Mouse (Mus musculus) T-cell, adult 2 months (primary cell): Measurements from ENCODE around the gene 6430548M08Rik.

Experiments used
- DNase-seq: peaks from one replicate; pipeline ENCODE4 v3.0.0; 2022; ENCODE audit warnings: low spot score

Gene 6430548M08Rik

DNA sequence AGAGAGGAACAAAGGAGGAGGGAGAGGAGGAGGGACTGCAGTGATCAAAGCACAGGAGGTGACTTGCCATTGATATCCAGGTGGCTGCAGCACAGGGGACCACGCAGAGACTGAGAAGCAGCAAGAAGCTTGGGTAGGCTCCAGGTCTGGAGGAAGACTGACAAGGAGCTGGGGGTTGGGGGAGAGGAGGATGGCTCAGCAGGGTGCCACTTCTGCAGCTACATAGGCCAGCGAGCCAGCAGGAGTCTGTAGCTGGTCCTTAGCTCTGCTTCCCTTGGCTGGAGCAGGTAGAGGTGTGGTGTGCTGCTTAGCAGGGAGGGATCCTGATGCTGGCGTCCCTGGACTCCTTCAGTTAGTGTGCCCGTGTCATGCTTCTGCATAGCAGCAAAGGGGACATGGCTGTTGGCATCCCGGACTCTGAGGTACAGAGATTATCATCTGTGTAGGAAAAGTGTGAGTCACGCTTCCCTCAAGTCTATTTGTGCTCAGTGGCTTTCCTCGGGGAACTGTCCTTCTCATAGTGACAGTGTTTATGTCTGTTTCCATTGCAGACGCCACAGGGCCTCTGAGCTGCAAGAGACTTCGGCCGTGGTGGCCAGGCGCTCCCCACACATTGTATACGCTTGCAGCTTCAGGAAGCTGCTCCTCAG is 30.8 kb downstream of the 6430548M08Rik start:
- DNase-seq = no peak

DNA sequence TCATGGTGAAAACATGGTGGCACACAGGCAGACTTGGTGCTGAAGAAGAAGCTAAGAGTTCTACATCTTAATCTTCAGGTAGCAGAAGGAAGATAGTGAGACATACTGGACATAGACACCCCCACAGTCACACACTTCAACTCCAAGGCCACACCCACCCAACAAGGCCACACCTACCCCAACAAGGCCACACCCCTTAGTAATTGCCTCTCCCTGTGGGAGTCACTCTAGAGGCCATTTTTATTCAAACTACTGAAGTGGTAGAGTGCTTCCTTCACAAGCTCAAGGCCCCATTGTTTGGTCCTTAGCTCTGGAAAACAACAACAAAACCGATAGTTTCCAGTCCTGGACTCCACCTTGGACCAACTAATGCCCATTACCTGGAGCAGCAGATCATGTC is 32.1 kb downstream of the 6430548M08Rik start:
- DNase-seq = no peak

DNA sequence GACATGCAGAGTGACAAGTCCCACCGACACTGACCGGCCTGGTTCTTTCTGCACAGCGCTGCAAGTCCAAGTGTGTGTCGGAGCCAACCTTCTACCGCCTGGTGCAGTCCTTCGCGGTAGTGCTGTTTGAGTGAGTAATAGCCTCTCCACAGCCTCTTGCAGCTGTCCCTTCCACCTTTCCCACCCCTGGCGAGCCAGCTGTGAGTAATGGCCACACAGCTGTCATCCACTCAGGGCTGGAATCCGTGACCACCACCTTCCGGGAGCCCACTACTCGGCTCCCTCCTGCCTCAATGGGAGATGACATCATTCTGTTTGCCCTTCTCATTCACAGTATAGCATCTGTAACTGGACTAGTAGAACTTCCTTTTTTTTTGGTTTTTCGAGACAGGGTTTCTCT is 36.1 kb downstream of the 6430548M08Rik start:
- no peak for DNase-seq

DNA sequence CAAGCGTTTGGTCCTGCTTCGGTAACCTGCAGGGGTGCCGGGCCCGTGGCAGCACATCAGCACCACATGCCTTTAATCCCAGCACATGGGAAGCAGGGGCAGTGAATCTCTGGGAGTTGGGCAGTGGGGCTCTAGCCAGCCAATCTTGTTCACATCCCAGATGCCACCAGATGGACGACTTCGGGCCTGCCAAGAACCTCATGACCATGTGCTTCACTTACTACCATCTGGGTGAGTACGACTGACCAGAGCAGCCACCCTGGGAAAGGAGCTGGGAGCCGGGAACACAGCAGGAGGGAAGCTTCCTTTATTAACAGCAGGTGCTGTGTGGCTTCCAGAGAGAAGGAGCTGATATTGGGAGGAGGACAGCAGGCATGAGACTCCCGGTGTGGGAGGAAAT is 37.2 kb downstream of the 6430548M08Rik start:
- DNase-seq = no peak

DNA sequence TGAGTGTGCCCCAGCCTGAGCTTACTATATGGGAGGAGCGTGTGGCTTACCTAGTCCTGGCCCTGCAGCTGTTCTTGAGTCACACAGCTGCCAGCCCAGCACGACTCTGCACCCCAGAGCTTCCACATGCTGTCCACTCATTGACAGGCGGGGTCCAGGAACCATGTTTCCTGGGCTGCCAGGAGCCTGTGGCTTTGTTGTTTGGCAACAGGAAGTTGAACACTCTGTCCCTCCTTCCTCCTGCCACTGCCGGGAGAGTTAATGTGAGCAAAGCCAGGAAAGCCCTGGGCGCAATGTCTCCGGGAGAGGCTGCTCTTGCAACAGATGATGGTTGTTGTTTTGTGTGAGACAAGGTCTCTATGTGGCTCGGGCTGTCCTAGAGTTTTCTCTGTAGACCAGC is 38.7 kb downstream of the 6430548M08Rik start:
- DNase-seq = no peak

DNA sequence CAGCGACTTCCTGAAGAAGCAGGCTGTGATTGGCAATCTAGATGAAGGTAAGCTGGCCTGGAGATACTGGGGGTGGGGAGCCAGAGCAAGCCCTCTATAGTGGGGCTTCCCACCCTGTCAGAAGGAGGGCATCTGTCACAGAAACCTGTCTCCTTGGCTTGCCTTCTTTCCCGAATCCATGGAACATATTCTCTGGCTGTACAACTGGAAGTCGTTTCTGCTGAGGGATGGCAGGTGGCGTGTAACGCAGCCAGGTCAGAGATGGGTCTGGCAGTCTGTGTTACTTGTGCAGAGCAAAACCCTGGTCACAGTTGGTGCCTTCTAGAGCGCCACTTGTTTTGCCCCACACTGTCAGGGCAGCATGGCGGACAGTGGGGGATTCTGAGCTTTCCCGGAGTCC is 46.4 kb downstream of the 6430548M08Rik start:
- no peak for DNase-seq

DNA sequence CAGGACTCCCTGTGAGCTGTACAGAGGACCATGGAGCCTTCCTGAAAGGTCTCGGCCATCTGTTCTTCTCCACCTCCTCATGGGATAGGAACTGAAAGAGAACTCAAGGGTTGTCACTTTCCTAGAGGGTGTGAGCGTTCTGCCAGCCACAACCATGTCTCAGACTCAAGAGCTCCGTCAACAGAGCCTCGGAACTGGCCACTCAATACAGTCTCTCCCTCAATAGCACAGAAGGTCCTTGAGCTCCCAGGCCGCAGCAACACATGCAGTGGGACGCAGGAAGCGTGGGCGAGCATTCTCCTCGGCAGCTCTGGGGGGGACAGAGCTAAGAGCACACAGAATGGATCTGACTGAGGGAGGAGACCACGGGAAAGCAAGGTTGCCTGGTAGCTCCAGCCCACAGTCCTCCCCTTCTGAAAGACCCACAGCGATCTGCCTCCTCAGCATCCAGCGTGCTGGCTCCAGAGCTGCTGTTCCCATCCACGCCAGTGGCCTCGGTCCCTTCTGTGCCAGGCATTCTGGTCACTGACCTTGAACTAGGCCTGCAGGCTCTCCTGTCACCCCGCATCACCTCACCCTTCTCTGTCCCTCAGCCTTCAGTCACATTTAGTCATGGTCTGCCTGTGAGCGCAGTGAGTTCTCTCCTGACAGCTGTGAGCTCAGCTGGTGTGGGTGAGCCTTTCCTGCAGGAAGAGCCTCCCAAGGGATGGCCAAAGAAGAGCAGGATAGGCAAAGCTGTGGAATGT is 47.9 kb downstream of the 6430548M08Rik start:
- DNase-seq = no peak

DNA sequence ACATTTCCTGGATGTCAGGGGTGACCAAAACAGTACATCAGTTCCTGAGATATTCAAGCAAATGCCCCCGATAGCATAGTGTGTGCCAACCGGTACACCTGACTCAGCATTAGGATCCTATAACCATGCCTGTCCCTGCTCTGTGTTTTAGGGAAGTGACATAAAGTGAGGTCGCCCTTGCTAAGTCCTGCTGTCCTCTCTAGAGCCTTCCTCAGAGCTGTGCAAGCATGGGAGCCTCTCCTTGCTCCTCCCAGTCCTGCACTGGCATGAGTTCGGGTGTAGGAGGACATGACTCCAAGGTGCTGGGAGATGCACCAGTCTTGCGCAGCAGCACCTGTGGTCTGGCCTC is 48.4 kb downstream of the 6430548M08Rik start:
- no peak for DNase-seq

DNA sequence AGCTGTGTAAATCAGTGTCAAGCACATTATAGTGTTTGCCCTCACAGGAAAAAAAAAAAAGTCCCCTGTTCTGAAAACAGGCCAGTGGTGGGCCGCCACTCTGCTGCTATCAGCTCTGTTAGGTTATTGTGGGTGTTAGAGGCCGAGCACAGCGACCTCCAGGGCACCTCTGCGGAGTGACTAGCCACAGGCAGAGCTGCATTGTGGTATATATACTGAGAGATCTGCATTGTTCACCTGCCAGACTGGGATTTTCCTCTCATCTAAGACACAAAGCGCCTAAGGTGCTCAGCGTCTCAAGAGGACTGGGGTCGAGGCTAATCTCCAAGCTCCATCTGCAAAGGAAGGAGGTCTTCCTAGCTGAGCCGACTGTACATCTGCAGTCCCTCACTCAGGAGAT is 49.4 kb downstream of the 6430548M08Rik start:
- DNase-seq = no peak

DNA sequence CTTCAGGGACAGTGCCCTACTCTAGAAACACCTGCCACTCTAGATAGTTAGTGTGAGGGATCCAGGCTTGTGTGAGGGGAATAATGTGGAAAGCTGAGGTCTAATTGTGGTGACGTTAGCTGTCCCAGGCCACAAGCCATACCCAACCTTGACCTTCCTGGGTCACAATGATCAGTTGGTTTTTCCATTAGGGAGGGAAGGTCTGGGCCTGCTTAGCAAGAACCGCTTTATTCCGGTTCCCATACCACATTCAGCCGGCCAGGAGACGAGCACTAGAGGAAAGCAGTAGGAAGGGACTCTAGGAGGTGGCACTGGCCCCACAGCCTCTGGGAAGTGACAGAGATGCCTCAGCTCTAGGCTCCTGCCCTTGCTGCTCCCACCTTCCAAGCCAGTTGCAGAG is 50.1 kb downstream of the 6430548M08Rik start:
- no peak for DNase-seq

DNA sequence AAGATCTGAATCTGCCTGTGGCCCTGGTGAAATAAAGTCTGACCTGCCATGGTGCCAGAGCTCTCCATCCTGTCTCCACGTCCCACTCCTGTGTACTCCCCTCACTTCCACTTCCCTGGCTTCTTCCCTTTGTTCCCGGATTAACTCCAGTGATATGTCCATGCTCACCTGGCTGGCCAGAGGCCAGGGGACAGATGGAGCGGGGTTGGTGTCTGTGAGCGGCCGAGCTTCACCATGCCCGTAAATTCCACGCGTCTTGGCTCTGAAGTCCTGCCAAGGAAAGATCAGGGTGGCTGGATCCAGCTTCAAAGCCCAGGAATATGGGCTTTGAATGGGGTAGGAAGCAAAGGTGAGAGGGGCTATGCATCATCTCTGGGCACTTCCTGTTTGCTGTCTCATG is 53.2 kb downstream of the 6430548M08Rik start:
- no peak for DNase-seq

DNA sequence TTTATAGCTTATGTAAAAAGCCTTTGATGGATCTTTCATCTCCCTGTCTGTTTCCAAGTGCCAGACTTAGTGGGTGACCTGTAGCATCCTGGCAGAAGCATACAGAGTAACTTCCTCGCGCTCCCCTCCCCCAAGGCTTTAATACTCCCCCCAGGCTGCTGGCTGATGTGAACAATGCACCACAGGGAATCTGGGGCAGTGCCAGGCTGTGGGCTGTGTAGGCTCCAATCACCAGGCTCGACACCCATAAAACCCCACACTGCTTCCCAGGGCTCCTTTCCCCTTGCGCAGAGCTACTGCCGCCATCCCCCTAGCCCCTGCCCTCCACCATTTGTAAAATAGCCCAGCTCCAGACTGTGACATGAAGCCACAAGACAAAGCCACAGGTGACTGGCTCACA is 53.9 kb downstream of the 6430548M08Rik start:
- DNase-seq = no peak

DNA sequence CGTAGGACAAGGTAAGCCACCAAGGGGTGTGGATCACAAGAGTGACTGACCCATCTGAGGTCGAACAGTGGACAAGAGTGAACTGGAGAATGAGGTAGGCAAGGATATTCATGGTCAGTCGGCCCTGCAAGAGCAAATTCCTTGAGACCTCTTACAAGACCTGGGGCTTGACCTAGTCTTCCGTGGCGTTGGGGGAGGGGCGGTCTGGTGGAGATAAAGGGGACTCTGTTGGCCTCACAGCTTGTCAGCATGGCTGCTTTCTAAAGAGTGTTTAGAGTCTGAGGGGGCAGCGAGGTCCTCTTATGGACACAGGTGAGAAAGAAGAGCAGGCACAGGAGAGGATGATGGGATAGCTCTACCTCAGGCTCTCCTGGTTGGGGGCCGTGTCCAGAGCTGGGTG is 55.2 kb downstream of the 6430548M08Rik start:
- DNase-seq = no peak

DNA sequence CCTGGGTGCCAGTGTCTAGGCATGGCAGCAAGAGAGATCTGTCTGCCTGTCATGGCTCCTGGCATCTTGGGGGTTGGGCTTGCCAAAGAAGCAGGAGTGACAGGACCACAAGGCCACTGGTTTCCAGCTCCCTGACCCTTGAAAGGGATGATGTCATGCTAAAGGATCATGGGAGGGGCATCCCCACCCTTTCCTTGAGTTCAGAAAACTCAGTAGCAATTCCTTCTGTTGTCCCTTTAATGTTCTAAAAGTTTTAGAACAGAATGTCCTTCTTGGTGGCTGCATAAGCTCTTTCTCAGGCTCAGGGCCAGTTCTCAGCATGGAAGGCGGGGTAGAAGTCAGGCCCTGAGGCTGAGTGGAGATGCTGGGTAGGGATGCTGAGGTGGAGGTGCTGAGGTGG is 59.2 kb downstream of the 6430548M08Rik start:
- no peak for DNase-seq

DNA sequence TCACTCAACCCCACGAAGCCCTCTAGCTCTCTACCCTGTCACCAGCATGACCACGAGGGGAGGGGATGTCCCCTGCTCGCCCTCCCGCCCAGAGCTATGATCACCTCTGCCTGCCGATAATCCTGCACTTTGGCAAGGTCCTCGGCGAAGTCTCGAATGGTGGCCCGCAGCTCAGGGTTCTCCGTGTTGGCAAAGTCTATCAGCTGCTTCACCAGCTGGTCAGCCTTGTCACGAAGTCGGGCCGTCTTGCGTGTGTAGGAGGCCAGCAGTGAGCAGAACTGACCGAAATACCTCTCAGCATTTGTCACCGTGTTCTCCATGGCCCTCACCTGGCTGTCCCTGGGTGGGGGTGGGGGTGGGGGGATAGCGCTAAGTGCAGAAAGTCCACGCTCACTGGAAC is 60.7 kb downstream of the 6430548M08Rik start:
- DNase-seq = no peak

DNA sequence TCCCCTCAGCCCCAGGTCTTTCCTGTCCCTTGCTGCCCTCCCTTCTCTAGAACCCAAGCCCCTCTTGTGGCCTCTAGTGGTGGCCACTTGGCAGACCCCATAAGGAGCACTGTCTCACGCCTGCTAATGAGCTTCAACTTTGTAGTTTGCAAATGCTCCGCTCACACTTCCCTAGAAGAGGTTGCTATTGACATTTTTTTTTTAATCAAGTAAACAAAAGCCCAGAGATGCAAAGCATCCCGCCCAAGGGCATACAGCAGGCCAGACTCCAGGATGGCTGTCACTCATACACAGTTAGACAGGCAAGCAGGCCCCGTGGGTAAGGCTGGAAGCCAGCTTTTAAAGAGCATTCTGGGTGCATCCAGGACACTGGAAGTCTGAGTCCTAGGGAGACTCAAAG is 62.7 kb downstream of the 6430548M08Rik start:
- DNase-seq = no peak

DNA sequence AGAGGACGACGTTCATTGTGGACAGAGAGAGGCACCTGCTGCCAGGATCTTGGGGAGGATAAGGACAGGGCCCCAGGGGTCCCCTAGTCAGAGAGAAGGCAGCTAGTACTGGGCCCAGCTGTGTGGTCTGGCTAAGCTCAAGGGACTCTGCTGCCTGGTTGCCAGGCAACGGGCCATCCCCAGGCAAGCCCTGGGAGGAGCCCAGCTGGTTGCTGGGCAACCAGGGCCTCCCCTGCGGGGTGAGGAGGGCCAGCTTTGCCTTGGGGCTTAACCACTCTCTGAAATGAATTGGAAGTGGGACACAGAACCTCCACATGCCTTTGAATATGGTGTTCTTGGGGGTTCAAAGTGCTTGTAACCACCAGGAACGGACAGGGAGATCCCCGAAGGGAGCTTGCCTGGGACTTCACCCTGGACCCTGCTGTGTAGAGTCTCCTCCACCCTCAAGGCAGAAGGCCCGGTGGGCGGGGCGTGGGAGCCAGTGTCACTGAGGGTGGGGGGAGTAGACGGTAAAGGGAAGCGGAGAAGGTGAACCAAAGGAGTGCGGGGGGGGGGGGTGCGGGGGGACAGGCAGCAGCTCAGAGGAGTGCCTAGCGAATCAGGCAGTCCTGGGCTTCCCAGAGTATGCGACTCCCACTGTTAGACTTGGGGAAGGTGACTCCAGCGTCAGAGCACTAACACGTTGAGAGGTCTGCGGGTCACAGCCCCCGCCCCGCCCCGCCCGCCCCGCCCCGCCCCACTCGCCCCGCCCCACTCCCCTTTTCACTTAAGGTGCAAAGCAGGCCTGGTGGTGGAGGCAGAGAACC is 63.6 kb downstream of the 6430548M08Rik start, which contains the start of gene Fam92b:
TSS of gene Fam92b (minus strand) at position 149 of the 806 bp plus-strand sequence.
- peak; percentile 29 for DNase-seq

DNA sequence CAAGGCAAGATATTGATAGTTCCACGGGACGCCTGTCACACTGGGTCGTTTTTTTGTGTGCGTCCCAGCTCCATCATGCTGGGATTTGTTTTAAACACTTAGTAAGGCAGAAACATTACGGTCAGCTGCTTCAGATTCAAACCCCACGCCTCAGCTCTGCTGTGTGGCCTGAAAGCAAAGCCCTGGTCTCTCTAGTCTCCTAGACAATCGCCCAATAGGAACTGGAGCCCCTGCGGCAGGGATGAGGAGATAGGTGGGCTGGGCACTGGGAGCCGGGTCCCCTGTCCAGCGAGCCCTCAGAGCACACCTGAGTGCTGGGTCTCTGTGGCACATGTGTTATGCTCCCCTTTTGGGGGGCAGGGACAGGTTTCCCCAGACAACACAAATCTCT is 64.2 kb downstream of the 6430548M08Rik start:
- no peak for DNase-seq

DNA sequence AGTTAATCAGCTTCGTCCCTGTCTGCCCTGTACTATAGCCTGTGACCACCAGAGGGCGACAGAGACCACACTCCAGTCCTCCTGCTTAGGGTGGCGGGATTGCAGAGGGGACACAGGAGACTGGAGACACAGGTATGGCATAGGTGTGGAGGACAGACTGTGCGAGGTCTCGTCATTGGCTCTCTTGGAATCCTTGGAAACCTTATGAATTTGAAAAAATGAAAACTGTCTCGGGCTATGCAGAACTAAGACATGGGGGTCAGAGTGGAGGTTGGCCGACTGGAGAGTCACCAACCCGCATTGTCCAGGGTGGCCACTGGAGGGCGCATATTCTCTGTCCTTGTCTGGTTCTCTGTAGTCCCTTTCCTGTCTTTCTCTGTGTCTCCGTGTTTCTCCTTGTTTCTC is 65.1 kb downstream of the 6430548M08Rik start:
- DNase-seq = peak; percentile 69

DNA sequence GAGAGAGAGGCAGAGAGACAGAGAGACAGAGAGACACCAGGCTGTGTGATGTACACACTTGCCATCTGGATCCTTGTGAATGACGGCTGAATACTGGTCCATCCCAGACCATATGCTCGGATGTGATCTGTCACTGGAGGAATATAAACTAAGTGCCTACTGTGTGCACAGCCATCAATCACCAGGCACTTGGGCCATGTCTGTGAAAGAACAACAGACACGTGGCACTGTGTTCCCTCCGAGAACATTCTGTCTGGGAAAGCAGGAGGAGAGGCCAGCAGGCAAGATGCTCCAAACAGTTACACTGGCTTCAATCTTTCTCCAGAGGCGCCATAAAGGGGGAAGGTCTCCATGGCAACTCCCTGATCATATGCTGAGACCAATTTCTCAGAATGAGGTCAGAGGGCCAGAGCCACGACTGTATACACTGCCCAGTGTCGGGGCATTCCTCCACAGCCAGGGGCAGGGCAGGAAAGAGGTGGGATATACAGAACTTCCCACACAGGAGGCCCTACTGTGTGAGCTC is 66.6 kb downstream of the 6430548M08Rik start:
- no peak for DNase-seq

DNA sequence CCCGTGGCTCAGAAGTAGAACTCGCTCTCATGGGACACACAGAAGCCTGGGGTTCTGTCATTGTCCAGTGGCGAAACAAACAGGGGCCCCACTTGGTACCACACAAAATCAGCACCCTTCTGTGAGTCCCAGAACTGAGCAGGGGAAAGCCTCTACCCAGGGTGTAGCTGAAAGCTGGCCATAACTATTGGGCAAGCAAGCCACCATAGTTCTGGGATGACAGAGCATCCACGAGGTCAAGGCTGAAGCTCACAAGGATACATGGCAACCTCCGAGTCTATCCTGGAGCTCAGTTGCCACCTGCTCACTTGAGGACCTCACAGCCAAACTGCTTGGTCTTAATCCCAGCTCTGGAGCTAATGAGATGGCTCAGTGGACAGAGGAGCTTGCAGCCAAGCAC is 67.3 kb downstream of the 6430548M08Rik start:
- no peak for DNase-seq

DNA sequence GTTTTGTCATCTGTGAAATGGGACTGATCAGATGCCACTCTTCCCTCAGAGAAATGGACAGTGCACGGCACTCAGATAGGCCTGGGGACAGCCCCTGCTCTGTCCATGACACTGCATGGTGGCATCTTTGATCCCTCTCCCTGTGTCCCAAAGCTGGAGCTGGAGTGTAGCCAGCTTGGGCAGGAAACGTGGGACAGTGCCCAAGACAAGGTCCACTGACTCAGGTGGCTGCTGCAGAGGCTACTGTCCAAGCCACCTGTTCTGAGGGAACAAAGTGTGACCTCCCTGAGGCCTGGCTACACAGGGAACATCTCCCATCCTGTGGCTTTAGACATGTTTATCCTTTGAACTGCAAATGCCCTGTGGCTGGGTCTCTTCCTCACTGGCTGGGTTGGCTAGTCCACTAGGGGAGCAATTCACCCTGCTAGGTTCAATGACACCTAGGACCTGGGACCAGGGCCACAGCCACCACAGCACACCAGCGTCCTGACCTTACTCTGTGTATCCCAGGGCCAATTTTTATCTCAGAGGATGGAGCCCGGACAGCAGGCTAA is 68.0 kb downstream of the 6430548M08Rik start:
- DNase-seq = no peak

DNA sequence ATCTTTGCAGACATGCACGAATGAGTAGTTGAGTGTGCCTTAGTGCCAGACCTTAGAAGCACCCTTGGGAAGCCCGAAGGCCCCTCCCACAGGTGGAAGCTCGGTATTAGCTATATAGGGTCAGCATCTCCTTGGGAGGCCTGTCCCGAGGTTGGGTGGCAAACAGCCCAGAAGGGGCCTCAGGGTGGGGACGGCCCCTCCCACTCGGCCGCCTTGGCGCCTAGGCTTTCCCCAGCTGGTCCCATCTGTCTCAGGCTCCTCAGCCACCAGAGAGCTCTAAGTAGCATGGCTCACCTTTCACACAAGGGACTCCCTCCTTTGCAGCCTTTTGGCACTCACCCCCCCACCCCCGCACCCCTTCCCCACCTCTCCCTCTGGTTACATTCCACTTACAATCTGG is 70.4 kb downstream of the 6430548M08Rik start:
- no peak for DNase-seq
